Mouse (Mus musculus) naive thymus-derived CD4-positive, alpha-beta T cell, adult 2 months (primary cell): ENCODE results near the gene Prrt3.

ENCODE experiments used
- DNase-seq: peaks from one replicate; pipeline ENCODE4 v3.0.0-alpha.2; 2011; ENCODE audit warnings: low read depth

Gene Prrt3

DNA sequence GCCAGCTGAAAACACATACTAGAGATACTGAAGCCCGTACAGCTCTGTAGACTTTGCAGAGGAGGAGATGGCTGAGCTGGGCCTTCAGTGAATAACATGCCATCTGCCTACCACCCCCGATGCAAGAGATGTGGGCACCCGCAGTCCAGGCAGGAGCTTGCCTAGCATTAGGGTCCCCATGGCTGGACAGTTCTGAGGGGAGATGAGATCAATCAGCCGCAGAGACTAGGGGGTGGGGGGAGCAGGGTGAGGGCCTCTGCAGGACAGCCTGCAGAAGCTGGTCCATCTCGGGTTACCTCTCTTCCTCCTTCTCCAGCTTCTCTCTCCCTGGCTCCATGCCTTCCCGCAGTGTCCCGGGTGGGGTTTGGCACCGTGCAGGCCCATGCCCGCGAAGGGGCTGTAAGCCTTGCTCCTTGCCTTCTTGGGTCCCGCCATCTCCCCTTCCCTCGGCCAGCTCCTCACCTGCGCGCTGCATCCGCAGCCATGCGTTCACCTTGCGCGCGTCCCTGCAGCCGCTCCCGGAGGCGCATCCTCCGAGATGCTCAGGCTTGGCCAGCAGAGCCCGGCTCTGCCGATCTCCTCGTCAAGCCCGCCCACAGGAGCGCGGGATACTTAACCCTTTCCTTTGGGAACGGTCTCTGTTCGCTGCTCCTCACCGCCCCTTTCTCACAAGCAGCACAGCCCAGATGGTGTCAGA lies at the start of gene Prrt3:
Gene Prrt3, minus strand, starts transcription at position 544 of the 697 bp plus-strand sequence.
- DNase-seq: no peak

DNA sequence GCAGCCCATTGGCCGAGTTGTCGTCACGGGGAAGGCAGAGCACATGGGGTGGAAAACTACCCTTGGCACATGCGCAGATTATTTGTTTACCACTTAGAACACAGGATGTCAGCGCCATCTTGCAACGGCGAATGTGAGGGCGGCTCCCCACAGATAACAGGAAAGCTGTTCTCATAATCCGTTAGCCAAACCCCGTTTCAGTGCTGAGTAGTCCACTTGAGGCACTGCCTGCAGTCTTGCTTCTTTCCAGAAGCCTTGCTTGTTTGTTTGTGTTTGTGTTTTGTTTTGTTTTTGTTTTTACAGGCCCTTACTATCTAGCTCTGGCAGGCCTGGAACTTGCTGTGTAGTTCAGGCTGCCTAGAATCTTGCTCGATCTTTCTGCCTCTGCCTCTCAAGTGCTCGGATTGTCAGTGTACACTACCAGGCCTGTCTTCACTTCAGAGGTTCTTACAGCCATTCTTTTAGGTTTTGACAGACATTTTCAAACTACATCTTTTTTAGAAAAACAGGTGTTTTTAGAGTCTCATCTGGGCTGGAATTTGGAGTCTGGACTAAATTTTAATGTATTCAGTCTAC lies 42.3 kb upstream of the Prrt3 start:
- no peak for DNase-seq

DNA sequence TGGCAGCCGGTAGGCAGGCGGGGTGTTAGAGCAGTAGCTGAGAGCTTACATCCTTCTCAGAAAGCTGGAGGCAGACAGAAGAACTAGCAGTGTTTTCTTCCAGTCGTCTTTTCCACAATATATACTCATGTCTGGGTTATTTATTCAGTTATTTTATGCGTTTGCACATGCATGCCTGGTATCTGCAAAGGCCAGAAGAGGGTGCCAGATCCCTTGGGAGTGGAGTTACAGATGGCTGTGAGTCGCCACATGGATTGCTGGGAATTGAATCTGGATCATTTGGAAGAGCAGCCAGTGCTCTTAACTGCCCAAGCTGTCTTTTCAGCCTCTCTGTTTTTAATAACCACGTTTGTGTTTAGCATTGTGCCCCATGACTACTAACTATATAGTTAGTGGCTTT lies 39.9 kb upstream of the Prrt3 start:
- no peak for DNase-seq

DNA sequence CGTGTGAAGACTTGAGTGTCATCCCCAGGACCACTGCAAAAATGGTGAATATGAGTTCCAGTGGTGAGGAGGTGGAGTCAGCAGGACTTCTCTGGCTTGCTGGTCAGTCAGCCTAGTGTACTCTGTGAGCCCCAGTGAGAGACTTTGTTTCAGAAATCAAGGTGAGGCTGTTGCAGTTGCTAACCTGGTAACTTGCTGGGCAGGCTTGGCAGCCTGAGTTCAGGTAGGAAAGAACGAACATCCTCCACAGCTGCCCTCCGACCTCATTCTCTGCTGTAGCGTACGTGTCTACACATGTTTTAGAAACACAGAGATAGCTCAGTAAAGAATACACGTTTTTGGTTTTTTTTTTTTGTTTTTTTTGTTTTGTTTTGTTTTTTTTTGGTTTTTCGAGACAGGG lies 33.2 kb upstream of the Prrt3 start:
- DNase-seq: no peak

DNA sequence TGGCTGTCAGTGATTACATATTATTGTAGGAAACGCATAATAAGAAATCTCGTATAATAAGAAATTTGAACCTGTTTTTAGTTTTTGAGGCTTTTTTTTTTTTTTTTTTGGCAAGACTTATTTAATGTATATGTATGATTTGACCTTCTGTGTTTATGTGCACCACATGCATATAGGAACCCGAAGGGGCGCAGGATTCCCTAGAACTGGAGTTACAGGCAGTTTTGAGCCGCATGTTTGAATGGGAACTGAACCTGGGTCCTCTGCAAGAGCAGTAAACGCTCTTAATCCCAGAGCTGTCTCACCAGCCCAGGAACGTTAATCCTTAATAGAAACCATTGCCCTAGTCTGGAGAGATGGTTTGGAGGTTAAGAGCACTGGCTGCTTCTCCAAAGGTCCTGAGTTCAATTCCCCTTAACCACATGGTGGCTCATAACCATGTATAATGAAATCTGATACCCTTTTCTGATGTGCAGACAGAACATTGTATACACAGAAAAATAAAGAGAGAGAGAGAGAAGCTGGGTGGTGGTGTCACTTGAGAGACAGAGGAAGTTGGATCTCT lies 30.2 kb upstream of the Prrt3 start:
- peak; percentile 13 for DNase-seq

DNA sequence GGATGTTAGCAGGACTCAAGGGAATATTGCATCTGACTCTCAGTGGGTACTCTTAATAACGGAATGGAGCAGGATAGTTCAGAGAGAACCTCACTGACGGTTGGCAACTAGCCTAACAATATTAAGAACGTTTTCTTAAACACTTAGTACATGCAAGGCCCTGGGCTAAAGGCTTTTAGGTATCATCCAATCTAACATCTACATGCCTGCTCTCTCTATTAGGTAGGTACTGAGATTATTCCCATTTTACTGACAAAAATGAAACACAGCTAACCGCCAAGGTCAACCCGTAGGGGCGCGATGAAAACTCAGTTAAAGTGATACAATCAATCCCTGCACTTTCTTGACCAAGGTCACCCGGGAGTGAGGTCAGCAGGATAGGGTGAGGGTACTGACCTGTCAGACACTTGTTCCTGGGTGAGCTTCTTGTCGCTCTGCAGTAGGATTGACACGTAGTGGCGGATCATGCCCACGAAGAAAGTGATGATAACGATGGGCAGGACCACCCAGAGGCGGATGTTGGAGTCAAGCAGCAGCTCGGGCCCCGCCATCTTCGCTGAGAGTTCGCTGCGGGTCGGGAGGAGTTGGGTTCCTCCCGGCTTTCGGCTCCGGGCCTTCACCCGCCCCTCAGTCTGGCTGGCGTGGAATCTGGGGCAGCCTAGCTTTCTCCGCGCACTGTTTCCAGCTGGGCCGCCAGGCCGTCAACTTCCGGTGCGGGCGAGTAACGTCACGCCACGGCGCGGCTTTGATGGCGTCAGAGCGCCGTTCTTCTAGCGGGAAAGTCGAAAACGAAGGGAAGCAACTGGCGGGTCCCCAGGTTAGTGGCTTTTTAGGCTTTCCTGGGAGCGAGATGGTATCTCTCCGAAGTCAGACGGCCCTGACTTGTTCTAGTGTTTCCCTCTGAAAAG lies 29.5 kb upstream of the Prrt3 start, which contains the start of the genes Emc3 and Fancd2:
Gene Emc3, minus strand, starts transcription at position 721 of the 908 bp plus-strand sequence.
Gene Fancd2, plus strand, starts transcription at position 751 of the 908 bp plus-strand sequence.
- DNase-seq: peak; percentile 91

DNA sequence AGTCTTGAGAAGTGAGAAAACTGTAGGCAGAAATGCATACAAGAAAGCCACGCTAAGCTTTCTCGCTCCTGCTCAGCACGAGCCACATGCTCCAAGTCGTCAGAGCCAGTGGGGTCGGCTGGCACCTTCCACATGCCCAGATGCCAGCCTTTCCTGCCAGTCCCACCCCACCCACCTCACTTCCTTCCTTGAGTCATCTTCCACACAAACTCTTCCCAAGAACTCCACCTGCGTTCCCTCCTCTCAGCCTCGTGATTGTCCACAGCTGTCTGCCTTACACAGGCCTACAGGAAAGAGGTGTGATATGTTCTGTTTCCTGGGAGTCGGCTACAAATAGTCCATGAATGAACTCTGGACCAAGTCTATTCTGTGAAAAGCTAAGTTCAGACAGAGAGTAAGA lies 21.7 kb upstream of the Prrt3 start:
- DNase-seq: no peak

DNA sequence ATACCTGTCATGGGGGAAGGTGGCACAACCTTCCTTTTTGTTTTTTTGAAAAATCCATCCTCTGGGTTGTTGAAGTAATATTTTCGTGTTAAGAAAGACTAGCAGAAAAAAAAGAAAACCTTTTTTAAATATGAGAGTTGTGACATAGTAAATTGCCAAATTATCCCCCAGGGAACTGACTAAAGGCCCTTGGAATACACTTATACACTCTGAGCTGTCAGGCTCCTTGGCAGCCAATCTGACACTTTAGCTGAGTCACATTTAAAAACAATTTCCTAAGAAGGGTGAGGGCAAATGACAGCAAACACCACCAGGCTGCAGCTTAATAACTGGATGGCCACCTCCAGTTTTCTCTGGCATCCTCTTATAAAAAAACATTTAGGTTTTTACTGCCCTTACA lies 20.6 kb upstream of the Prrt3 start:
- DNase-seq: no peak

DNA sequence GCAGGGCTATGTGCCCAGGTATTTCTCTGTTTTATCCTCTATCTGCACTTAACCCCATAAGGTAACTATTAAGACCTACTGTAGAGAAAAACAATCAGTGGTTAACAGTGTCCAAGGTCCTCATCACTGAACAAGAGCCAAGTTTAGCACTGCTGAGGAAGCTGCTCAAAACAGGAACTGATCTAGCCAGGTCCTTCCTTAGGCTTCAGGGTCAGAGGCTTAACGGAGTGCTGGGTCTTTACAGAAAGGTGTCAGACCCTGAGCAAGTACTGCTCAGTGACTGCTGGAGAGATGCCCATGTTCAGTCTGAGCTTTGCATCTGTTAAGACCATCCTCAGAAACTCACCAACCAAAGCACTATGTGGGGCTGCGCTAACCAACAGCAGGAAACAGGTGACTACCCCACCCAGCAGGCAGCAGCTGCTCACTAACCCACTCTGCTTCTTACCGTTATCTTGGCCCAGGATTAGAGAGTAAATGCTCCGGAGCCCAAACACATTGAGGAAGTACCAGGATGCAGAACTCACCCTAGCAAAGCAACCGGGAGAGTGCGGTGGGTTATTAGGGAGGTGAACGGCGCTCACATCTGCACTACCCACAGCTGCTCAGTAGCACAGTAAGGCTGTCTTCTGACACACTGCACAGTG lies 15.8 kb upstream of the Prrt3 start:
- no peak for DNase-seq

DNA sequence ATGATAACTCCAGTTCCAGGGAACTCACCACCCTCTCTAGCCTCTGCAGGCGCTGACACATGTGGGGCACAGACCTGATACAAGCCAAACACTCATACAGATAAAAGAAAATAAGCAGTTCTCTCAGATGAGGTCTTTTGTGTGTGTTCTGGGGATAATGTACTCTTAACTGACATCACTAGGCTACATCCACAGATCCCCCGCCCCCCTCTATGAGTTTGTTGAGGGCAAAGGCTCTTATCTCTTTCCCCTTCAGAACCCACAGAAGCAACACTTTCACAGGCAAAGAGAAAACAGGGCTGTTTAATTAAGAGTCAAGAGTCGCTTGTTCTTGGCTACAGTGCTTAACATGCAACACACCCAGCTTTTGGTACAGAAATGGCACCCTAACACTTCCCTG lies 12.9 kb upstream of the Prrt3 start:
- no peak for DNase-seq

DNA sequence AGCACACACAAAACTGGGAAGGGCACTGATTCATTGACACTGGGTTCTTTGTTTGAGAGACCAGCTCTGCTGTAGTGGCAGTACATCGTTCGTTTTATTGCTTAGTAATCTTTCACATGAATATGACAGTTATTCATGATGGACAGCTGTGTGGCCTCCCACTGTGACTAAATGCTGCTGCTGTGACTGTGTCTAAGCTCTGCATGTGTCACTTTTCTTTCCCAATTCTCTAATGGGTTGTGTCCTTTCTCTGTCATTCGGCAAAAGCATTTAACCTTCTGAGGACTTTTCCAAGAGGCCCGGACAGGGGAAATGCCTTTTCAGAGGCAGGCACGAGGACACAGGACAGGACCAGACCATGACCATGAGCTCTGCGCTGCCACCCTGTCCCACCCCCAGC lies 12.2 kb upstream of the Prrt3 start:
- no peak for DNase-seq

DNA sequence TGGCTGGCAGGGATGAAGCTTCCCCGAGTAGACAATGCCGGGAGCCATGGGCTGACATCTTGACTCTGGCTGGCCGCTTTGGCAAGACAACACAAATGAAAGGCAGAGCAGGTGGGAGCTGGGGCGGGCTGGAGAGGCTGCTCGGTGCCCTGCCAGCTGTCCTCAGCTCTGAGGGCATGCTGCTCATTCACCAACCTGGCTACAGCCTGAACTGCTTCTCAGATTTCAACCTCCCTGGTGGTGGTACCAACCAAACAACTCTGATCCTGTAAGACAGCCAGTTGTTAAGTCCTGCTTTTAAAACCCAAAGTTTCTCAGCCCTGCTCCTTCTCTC lies 7.2 kb upstream of the Prrt3 start:
- DNase-seq: no peak

DNA sequence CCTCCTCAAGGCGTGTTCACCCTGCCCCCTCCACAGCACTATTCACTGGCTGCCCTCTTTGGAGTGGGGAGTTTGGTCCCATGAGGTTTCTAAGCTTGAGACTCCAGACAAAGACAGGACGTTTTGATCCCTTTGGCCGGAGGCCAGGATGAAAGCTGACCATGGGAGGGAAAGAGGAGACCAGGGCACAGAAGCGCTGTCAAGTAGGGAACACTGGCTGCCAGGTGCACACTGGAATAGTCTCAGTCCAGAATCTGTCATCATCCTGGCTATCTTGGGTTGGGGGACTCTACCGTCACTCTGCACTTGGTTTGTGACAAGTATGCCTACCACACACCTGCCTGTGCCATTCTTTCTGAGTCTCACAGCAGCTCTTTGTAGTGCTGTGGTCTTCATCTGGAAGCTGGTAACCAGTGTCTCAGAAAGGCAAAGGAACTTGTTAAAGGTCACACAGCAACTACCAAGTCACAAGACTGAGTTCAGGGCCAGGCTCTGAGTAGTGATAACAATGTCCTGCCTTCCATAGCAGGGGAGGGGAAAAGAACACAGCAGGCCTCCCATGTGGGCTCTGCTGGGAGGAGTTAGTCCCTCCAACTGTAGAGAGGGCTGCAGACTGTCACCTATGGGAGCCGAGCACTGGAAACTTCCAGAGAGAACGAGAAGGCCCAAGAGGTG lies 6.7 kb upstream of the Prrt3 start:
- DNase-seq: no peak

DNA sequence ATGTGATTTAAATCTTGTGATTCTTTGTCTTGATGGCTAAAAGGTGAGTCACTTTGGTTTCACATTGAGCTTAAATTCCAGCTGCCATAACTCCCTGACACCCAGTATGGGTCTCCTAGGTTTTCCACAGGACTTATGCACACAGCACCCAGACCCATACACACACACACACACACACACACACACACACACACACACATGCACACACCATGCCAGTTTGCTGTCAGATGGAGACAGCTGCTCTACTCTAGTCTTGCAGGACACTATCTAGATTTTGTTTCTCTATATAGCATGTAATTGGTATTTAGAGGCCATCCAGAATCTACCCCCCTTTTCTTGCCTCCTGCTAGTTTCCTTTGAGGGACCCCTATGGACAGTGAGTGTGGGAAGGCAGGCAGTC lies 5.4 kb upstream of the Prrt3 start:
- no peak for DNase-seq

DNA sequence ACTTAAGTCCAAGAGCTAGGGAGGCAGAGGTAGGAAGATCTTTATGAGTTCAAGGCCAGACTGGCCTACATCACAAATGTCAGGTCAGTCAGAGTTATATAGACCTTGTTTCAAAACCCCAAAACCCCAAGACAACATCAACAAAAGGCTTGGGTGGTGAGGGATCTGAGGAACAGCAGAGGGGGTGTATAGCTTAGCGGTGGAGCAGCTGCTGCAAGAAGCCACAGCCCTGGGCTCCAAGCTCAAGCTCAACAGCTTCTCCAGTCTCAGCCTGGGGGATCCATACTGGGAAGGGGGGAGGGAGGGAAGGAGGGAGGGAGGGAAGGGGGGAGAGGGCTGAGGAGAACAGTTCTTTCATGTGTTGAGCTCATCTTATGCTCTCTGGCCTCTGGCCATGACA lies 4.0 kb upstream of the Prrt3 start:
- DNase-seq: no peak

DNA sequence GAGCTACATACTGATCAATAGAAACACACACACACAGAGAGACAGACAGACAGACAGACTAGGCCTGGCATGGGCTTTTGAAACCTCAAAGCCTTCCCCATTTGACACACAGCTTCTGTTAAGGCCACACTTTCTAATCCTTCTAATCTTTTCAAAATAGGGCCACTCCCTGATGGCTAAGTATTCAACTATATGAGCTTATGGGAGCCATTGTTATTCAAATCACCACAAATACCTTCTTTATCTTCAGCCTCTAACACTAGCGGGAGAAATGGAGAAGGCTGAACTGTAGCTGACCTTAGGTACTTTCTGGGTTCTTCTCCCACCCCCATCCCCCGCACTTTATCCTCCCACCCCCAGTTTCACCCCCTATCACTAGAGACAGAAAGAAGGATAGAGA lies 1.1 kb upstream of the Prrt3 start:
- no peak for DNase-seq

DNA sequence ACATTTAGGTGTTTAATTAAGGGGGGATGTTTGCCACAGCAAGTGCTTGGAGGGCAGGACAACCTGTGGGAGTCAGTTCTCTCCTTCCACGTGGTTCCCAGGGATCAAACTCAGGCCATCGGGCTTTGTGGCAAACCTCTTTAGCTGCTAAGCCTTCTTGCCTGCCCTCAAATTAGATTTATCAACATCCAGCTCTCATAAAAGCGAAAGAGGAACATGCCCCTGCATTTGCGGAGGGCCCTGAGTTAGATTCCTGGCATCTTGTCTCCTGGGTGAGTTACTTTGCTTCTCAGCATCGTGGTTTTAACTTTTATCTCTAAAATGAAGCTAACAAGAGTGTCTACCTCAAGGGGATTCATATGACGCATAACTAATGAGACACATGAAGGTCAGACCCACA lies 2.4 kb downstream of the Prrt3 start:
- DNase-seq: no peak

DNA sequence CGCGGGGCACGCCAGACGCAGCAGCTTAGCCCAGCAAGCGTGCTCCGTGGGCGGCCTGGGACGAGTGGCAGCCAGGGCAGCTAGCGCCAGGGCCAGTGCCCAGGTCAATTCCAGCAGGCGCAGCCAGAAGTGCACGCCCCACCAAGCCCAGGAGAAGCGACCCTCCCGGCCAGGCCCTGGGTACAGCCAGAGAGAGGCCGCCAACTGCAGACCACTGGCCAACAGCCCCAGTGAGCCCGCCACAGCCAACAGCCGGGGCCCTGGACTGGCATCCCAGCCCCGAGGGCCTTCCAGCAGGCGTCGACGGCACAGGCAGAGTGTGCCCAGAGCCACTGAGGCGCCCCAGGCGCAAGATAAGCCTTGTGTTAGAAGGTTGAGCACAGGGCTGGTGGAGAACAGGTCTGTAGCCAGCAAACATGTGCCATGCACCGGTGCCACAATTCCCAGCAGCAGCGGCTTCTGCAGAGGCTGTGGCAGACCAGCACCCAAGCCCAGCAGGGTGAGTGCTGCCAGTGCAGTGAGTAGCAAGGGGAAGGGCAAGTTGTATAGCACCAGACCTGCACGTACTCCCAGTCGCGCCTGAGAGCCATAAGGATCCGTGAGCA lies 6.6 kb downstream of the Prrt3 start:
- DNase-seq: no peak

DNA sequence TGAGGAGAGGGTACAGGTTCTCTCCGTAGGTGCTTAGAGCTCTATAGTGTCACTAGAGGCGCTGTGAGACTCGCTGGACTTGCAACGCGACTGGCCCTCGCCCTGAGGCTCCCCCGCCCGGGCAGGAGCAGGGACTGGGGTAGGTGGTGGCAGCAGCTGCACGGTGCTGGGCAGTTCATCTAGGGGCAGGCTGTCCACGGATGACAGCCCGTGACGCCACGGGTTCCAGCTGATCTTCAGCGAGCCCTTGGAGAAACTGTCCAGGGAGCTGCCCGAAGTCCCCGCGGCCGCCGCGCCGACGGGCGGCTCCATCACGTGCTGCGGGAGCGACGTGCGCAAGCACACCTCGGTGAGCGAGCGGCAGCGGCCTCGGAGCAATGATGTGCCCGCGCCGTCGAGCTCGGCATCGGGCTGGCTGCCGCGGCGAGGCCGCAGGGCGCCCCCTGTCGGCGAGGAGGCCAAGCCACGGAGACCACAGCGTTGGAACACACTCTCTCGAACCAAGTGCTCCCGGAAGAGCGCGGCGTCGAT lies 7.4 kb downstream of the Prrt3 start:
- peak; percentile 92 for DNase-seq

DNA sequence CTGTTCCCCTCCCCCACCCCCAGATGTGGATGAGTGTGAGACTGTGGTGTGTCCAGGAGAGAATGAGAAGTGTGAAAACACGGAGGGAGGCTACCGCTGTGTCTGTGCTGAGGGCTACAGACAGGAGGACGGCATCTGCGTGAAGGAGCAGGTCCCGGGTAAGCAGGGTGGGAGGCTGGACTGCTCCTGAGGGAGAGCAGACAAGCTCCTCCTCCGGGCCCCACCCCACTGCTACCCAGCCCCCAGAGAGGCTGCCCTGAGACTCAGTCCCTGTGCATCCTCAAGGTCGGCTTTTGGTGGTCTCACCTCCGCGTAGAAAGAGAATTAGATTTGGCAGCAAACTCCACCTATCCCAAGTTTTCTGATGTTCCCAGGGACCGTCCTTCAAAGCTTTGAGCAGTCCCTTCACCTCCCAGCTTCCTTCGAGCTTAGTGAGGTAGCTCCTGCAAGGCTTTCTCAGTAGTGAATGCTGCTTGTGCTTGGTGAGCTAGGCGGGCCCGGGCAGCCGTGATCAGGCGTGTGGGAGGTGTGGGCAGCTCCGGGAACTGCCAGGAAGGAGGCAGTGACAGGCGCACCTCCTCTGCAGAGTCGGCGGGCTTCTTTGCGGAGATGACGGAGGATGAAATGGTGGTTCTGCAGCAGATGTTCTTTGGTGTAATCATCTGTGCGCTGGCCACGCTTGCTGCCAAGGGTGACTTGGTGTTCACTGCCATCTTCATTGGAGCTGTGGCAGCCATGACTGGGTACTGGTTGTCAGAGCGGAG lies 9.4 kb downstream of the Prrt3 start:
- DNase-seq: no peak
